In genomic region chr19:60468254-60468762, GRCm38 (mm10) we compare ENCODE assay signal across 9 mouse cellular contexts. TPM values are rescaled to one million over a fixed set of nuclear protein-coding genes. Genes with fewer than 3 reads are reported as not detected.
DNase-seq lines count a peak whose midpoint lies in the region; ATAC-seq and TF ChIP-seq lines count a peak whose summit lies in the region.
"Had no signal": no experiment of that assay in that cellular context is flagged by ENCODE, and none has a peak within 500 bp of the region (broad histone marks: within the 10 kb centered on the region; RNA-seq: fewer than 3 reads in every experiment).

Prlhr (minus strand) TSS chr19:60468304.

- DNase-seq in kidney, adult 2 months = no peak
- DNase-seq in kidney, adult 8-10 months = no peak
- no peak for DNase-seq in right cerebral cortex, postnatal 25 days

- no peaks in the 10 kb centered on the region for H3K27me3 ChIP-seq in kidney, adult 2 months (replicated peaks; ENCODE audit: control insufficient read depth, insufficient read depth, low read length)
- peaks cover 50% of the 10 kb centered on the region for H3K27me3 ChIP-seq in hindbrain, embryonic 12.5 days
- H3K27me3 ChIP-seq in midbrain, embryonic 12.5 days = peaks cover 49% of the 10 kb centered on the region

- H3K27ac ChIP-seq in kidney, adult 2 months (ENCODE audit: insufficient read depth, low read depth, low read length) = no peak within 1 kb of the TSS
- no peak within 1 kb of the TSS for H3K27ac ChIP-seq in bone marrow macrophage, adult 2 months (ENCODE audit: insufficient read depth, low read depth, low read length)
- H3K27ac ChIP-seq in hindbrain, embryonic 12.5 days = no peak within 1 kb of the TSS
- no peak within 1 kb of the TSS for H3K27ac ChIP-seq in midbrain, embryonic 12.5 days (replicated peaks)

- no peaks in the 10 kb centered on the region for H3K36me3 ChIP-seq in kidney, adult 2 months (ENCODE audit: control insufficient read depth, insufficient read depth, low read length)
- no peaks in the 10 kb centered on the region for H3K36me3 ChIP-seq in hindbrain, embryonic 12.5 days
- H3K36me3 ChIP-seq in midbrain, embryonic 12.5 days = no peaks in the 10 kb centered on the region

- TF ChIP-seq POLR2A in kidney, adult 2 months (IDR thresholded peaks at IDR 0.05; ENCODE audit: low read depth, low read length) = no peak
- TF ChIP-seq POLR2A in bone marrow macrophage, adult 2 months (IDR thresholded peaks at IDR 0.05; ENCODE audit: borderline replicate concordance, low read depth, low read length) = no peak

- peak within 1 kb of the TSS; percentile 65 for H3K4me2 ChIP-seq in hindbrain, embryonic 12.5 days (replicated peaks)
- H3K4me2 ChIP-seq in midbrain, embryonic 12.5 days (replicated peaks) = peak within 1 kb of the TSS; percentile 70

- ATAC-seq in hindbrain, embryonic 12.5 days (ENCODE audit: low FRiP score) = 0 out of 2 replicates have a peak, but pooled peaks have one; percentile 16
- peak; percentile 47 for ATAC-seq in midbrain, embryonic 12.5 days (ENCODE audit: low FRiP score, low read depth)
- ATAC-seq in CD4-positive, CD25-positive, alpha-beta regulatory T cell, adult 4 months = no peak
- ATAC-seq in monocyte, adult 5-6 weeks (replicated peaks; ENCODE audit: insufficient number of reproducible peaks, low FRiP score, low TSS enrichment, poor library complexity, severe bottlenecking) = no peak

- peak within 1 kb of the TSS; percentile 3; the same call in 1 of the 2 replicates for H3K4me3 ChIP-seq in kidney, adult 2 months (ENCODE audit: insufficient read depth, low read depth, low read length)
- peak within 1 kb of the TSS; percentile 43 for H3K4me3 ChIP-seq in bone marrow macrophage, adult 2 months (ENCODE audit: insufficient read depth, low read length)
- peak within 1 kb of the TSS; percentile 34 for H3K4me3 ChIP-seq in hindbrain, embryonic 12.5 days
- peak within 1 kb of the TSS; percentile 40 for H3K4me3 ChIP-seq in midbrain, embryonic 12.5 days
- H3K4me3 ChIP-seq: erythroblast, embryonic 14.5 days had no signal

- H3K9ac ChIP-seq in hindbrain, embryonic 12.5 days = 0 out of 2 replicates have a peak within 1 kb of the TSS, but pooled peaks have one; percentile 18
- H3K9ac ChIP-seq in midbrain, embryonic 12.5 days (replicated peaks) = peak within 1 kb of the TSS; percentile 34

- H3K9me3 ChIP-seq in hindbrain, embryonic 12.5 days (replicated peaks) = no peaks in the 10 kb centered on the region
- H3K9me3 ChIP-seq in midbrain, embryonic 12.5 days = no peaks in the 10 kb centered on the region

- no peak for TF ChIP-seq CTCF in kidney, adult 2 months (conservative IDR thresholded peaks at IDR 0.05; ENCODE audit: insufficient read depth, insufficient read length, low read depth, low read length)
- no peak for TF ChIP-seq CTCF in bone marrow macrophage, adult 2 months (IDR thresholded peaks at IDR 0.05; ENCODE audit: low read depth, low read length)

- H3K4me1 ChIP-seq in kidney, adult 2 months (ENCODE audit: control insufficient read depth, insufficient read depth, low read length) = no peaks in the 10 kb centered on the region
- H3K4me1 ChIP-seq in bone marrow macrophage, adult 2 months (ENCODE audit: control insufficient read depth, insufficient read depth, low read length) = peaks cover 13% of the 10 kb centered on the region
- peaks cover 22% of the 10 kb centered on the region for H3K4me1 ChIP-seq in hindbrain, embryonic 12.5 days
- peaks cover 29% of the 10 kb centered on the region for H3K4me1 ChIP-seq in midbrain, embryonic 12.5 days

- WGBS in kidney, adult 2 months = 8% methylated on average over 17 of the region's 17 CpGs
- WGBS in hindbrain, embryonic 12.5 days = 5% methylated on average over 17 of the region's 17 CpGs
- WGBS in midbrain, embryonic 12.5 days = 5% methylated on average over 17 of the region's 17 CpGs

RNA-seq across cellular contexts. Expression of gene Prlhr, which starts in this region (rescaled TPM):
- polyA plus RNA-seq in kidney, adult 2 months (2012; rRNA removed) = 0.08 TPM in 1 of 2 replicates, not detected in the other
- polyA plus RNA-seq in bone marrow macrophage, adult 2 months (2012; ENCODE audit: insufficient read depth, insufficient read length, missing spikeins) = not detected in 2 replicates
- not detected in 2 replicates for polyA plus RNA-seq in hindbrain, embryonic 12.5 days (2016; fragmentation: Nextera tagmentation; extraction: Ambion mirVana)
- 0.18 and 0.24 TPM in 2 replicates for polyA plus RNA-seq in midbrain, embryonic 12.5 days (2016; fragmentation: Nextera tagmentation; extraction: Ambion mirVana)
- not detected for polyA plus RNA-seq in CD4-positive, CD25-positive, alpha-beta regulatory T cell, adult 4 months (2017; shearing (Covaris generic))
- total RNA-seq in monocyte, adult 5-6 weeks (2017) = not detected in 3 replicates
- polyA plus RNA-seq: erythroblast, embryonic 14.5 days had no signal

Comparison
In these comparisons a context has a peak if more than half of its experiments do, and no peak if none do; other contexts are left out.
1. Peak in ATAC-seq, H3K4me3 ChIP-seq, H3K9ac ChIP-seq and H3K4me2 ChIP-seq in hindbrain, embryonic 12.5 days; RNA of the gene not detected or under 1 TPM.
2. Peak in ATAC-seq, H3K4me3 ChIP-seq, H3K9ac ChIP-seq and H3K4me2 ChIP-seq in midbrain, embryonic 12.5 days; RNA of the gene not detected or under 1 TPM.